Mouse (Mus musculus): ENCODE results near the gene Ccdc27. TPM values are rescaled to one million over a fixed set of nuclear protein-coding genes. Genes with fewer than 3 reads are reported as not detected.

Gene Ccdc27
- polyA plus RNA-seq, 1 experiment from 2014 or later = not detected

GRCm38 (mm10) chr4:154037123-154037522 lies 5.4 kb downstream of the Ccdc27 start:
- Histone ChIP-seq H3K27me3 (ENCODE audit: control insufficient read depth, insufficient read depth, low read length) (no peaks in the 10 kb centered on the region), H3K36me3 (replicated peaks; ENCODE audit: control insufficient read depth, insufficient read depth) (no peaks in the 10 kb centered on the region), H3K27ac (no peak overlapping the region), H3K4me2 (replicated peaks) (no peak overlapping the region), H3K4me1 (replicated peaks; ENCODE audit: control insufficient read depth, insufficient read depth, low read length) (no peaks in the 10 kb centered on the region), H3K4me3 (replicated peaks; ENCODE audit: low read length) (no peak overlapping the region), H3K9ac (no peak overlapping the region), H3K9me3 (ENCODE audit: control insufficient read depth, low read length) (no peaks in the 10 kb centered on the region)
- DNase-seq (ENCODE audit: low spot score) = no peak
- no peak for ATAC-seq (ENCODE audit: low FRiP score)
- 56% methylated on average over 3 of the region's 3 CpGs for WGBS

GRCm38 (mm10) chr4:154028646-154029045 lies 13.8 kb downstream of the Ccdc27 start:
- H3K4me3 ChIP-seq (replicated peaks; ENCODE audit: low read length) = no peak overlapping the region
- no peak overlapping the region for H3K9ac ChIP-seq
- H3K4me2 ChIP-seq (replicated peaks) = no peak overlapping the region
- H3K27ac ChIP-seq = no peak overlapping the region
- H3K9me3 ChIP-seq (ENCODE audit: control insufficient read depth, low read length) = no peaks in the 10 kb centered on the region
- peaks cover 15% of the 10 kb centered on the region; the same call in 1 of the 2 replicates for H3K27me3 ChIP-seq (ENCODE audit: control insufficient read depth, insufficient read depth, low read length)
- H3K36me3 ChIP-seq (replicated peaks; ENCODE audit: control insufficient read depth, insufficient read depth) = no peaks in the 10 kb centered on the region
- peaks cover 5% of the 10 kb centered on the region; the same call in 1 of the 2 replicates for H3K4me1 ChIP-seq (replicated peaks; ENCODE audit: control insufficient read depth, insufficient read depth, low read length)
- DNase-seq (ENCODE audit: low spot score) (no peak), ATAC-seq (ENCODE audit: low FRiP score) (no peak)

GRCm38 (mm10) chr4:154028066-154028465 lies 14.4 kb downstream of the Ccdc27 start:
- DNase-seq (ENCODE audit: low spot score) (no peak), ATAC-seq (ENCODE audit: low FRiP score) (no peak)
- 73% methylated on average over 7 of the region's 7 CpGs for WGBS
- Histone ChIP-seq H3K27ac (no peak overlapping the region), H3K9ac (no peak overlapping the region), H3K4me3 (replicated peaks; ENCODE audit: low read length) (no peak overlapping the region), H3K9me3 (ENCODE audit: control insufficient read depth, low read length) (no peaks in the 10 kb centered on the region), H3K4me2 (replicated peaks) (no peak overlapping the region), H3K36me3 (replicated peaks; ENCODE audit: control insufficient read depth, insufficient read depth) (no peaks in the 10 kb centered on the region), H3K27me3 (ENCODE audit: control insufficient read depth, insufficient read depth, low read length) (peaks cover 15% of the 10 kb centered on the region; the same call in 1 of the 2 replicates), H3K4me1 (replicated peaks; ENCODE audit: control insufficient read depth, insufficient read depth, low read length) (peaks cover 5% of the 10 kb centered on the region; the same call in 1 of the 2 replicates)

GRCm38 (mm10) chr4:154026441-154026761 lies 16.1 kb downstream of the Ccdc27 start:
- Histone ChIP-seq H3K4me2 (replicated peaks) (peak overlapping the region; percentile 51), H3K9ac (peak overlapping the region; percentile 21; the same call in 1 of the 2 replicates), H3K27me3 (ENCODE audit: control insufficient read depth, insufficient read depth, low read length) (peaks cover 15% of the 10 kb centered on the region; the same call in 1 of the 2 replicates), H3K4me1 (replicated peaks; ENCODE audit: control insufficient read depth, insufficient read depth, low read length) (peaks cover 8% of the 10 kb centered on the region; the same call in 1 of the 2 replicates), H3K27ac (no peak overlapping the region), H3K9me3 (ENCODE audit: control insufficient read depth, low read length) (no peaks in the 10 kb centered on the region), H3K4me3 (replicated peaks; ENCODE audit: low read length) (peak overlapping the region; percentile 23), H3K36me3 (replicated peaks; ENCODE audit: control insufficient read depth, insufficient read depth) (peaks cover 10% of the 10 kb centered on the region)
- no peak for ATAC-seq (ENCODE audit: low FRiP score)
- 34% methylated on average over 2 of the region's 2 CpGs for WGBS
- no peak for DNase-seq (ENCODE audit: low spot score)

GRCm38 (mm10) chr4:154025641-154026440 lies 16.6 kb downstream of the Ccdc27 start, which contains the start of gene Smim1:
Gene Smim1, minus strand, starts transcription at chr4:154026230.
- H3K9ac ChIP-seq = peak within 1 kb of the TSS; percentile 21
- H3K27me3 ChIP-seq (ENCODE audit: control insufficient read depth, insufficient read depth, low read length) = peaks cover 15% of the 10 kb centered on the region; the same call in 1 of the 2 replicates
- DNase-seq (ENCODE audit: low spot score) (peak; percentile 59), ATAC-seq (ENCODE audit: low FRiP score) (peak; percentile 49)
- H3K4me2 ChIP-seq (replicated peaks) = peak within 1 kb of the TSS; percentile 51
- no peak within 1 kb of the TSS for H3K27ac ChIP-seq
- WGBS = 2% methylated on average over 32 of the region's 33 CpGs
- H3K4me3 ChIP-seq (replicated peaks; ENCODE audit: low read length) = peak within 1 kb of the TSS; percentile 23
- no peaks in the 10 kb centered on the region for H3K9me3 ChIP-seq (ENCODE audit: control insufficient read depth, low read length)
- peaks cover 16% of the 10 kb centered on the region for H3K36me3 ChIP-seq (replicated peaks; ENCODE audit: control insufficient read depth, insufficient read depth)
- H3K4me1 ChIP-seq (replicated peaks; ENCODE audit: control insufficient read depth, insufficient read depth, low read length) = peaks cover 8% of the 10 kb centered on the region; the same call in 1 of the 2 replicates

- DNase-seq (ENCODE audit: low spot score) = no peak
- Histone ChIP-seq H3K36me3 (replicated peaks; ENCODE audit: control insufficient read depth, insufficient read depth) (peaks cover 25% of the 10 kb centered on the region), H3K27me3 (ENCODE audit: control insufficient read depth, insufficient read depth, low read length) (peaks cover 15% of the 10 kb centered on the region; the same call in 1 of the 2 replicates), H3K9me3 (ENCODE audit: control insufficient read depth, low read length) (no peaks in the 10 kb centered on the region), H3K4me3 (replicated peaks; ENCODE audit: low read length) (no peak overlapping the region), H3K27ac (no peak overlapping the region), H3K9ac (0 out of 2 replicates have a peak overlapping the region, but pooled peaks have one; percentile 21), H3K4me1 (replicated peaks; ENCODE audit: control insufficient read depth, insufficient read depth, low read length) (peaks cover 8% of the 10 kb centered on the region; the same call in 1 of the 2 replicates), H3K4me2 (replicated peaks) (peak overlapping the region; percentile 51; the same call in 1 of the 2 replicates)
- WGBS = 37% methylated on average over 17 of the region's 17 CpGs
- ATAC-seq (ENCODE audit: low FRiP score) = no peak
Observed at GRCm38 (mm10) chr4:154024729-154025521, 17.6 kb downstream of the Ccdc27 start.

GRCm38 (mm10) chr4:154023754-154024601 lies 18.5 kb downstream of the Ccdc27 start:
- no peak overlapping the region for H3K9ac ChIP-seq
- no peaks in the 10 kb centered on the region for H3K9me3 ChIP-seq (ENCODE audit: control insufficient read depth, low read length)
- ATAC-seq (ENCODE audit: low FRiP score) = no peak
- no peak overlapping the region for H3K4me3 ChIP-seq (replicated peaks; ENCODE audit: low read length)
- no peak overlapping the region for H3K27ac ChIP-seq
- peaks cover 8% of the 10 kb centered on the region; the same call in 1 of the 2 replicates for H3K4me1 ChIP-seq (replicated peaks; ENCODE audit: control insufficient read depth, insufficient read depth, low read length)
- peaks cover 35% of the 10 kb centered on the region for H3K36me3 ChIP-seq (replicated peaks; ENCODE audit: control insufficient read depth, insufficient read depth)
- H3K4me2 ChIP-seq (replicated peaks) = no peak overlapping the region
- DNase-seq (ENCODE audit: low spot score) = no peak
- H3K27me3 ChIP-seq (ENCODE audit: control insufficient read depth, insufficient read depth, low read length) = peaks cover 15% of the 10 kb centered on the region; the same call in 1 of the 2 replicates
- WGBS = 32% methylated on average over 8 of the region's 8 CpGs

- no peak overlapping the region for H3K9ac ChIP-seq
- DNase-seq (ENCODE audit: low spot score) (no peak), ATAC-seq (ENCODE audit: low FRiP score) (peak; percentile 19; the same call in 1 of the 2 replicates)
- H3K36me3 ChIP-seq (replicated peaks; ENCODE audit: control insufficient read depth, insufficient read depth) = peaks cover 46% of the 10 kb centered on the region
- H3K4me2 ChIP-seq (replicated peaks) = no peak overlapping the region
- peaks cover 8% of the 10 kb centered on the region; the same call in 1 of the 2 replicates for H3K4me1 ChIP-seq (replicated peaks; ENCODE audit: control insufficient read depth, insufficient read depth, low read length)
- H3K27ac ChIP-seq = no peak overlapping the region
- H3K9me3 ChIP-seq (ENCODE audit: control insufficient read depth, low read length) = no peaks in the 10 kb centered on the region
- peaks cover 15% of the 10 kb centered on the region; the same call in 1 of the 2 replicates for H3K27me3 ChIP-seq (ENCODE audit: control insufficient read depth, insufficient read depth, low read length)
- 27% methylated on average over 4 of the region's 4 CpGs for WGBS
- no peak overlapping the region for H3K4me3 ChIP-seq (replicated peaks; ENCODE audit: low read length)
Observed at GRCm38 (mm10) chr4:154022844-154023243, 19.6 kb downstream of the Ccdc27 start.

Measured in hindbrain, embryonic 14.5 days (tissue).